Mouse (Mus musculus) heart, postnatal 0 days (tissue): ENCODE results near the gene Polr1d. TPM values are rescaled to one million over a fixed set of nuclear protein-coding genes. Genes with fewer than 3 reads are reported as not detected.

ENCODE experiments used
- ATAC-seq: fragments of 200-750 bp; cut with Nextera tagmentation; 2 replicates; pipeline ENCODE4 v1.8.0; 2017; ENCODE audit warnings: low read depth, moderate number of reproducible peaks, moderate library complexity; ENCODE audit not compliant: insufficient read depth
- DNase-seq: peaks from one replicate; pipeline ENCODE4 v3.0.0-alpha.2; 2016; ENCODE audit warnings: low spot score
- H3K27ac ChIP-seq: fragments of 300-500 bp; sonication (generic); 2 replicates; pipeline ENCODE4 v1.5.1; 2014; ENCODE audit warnings: low read depth, mild to moderate bottlenecking
- H3K27me3 ChIP-seq: fragments of 300-500 bp; sonication (generic); 2 replicates; pipeline ENCODE4 v1.6.1; 2014; ENCODE audit warnings: low read length, mixed read lengths; ENCODE audit not compliant: control insufficient read depth, insufficient read depth
- H3K36me3 ChIP-seq: fragments of 300-500 bp; sonication (generic); replicated peaks from 2 replicates; pipeline ENCODE4 v1.6.1; 2014; ENCODE audit warnings: low read length, mixed read lengths; ENCODE audit not compliant: control insufficient read depth, insufficient read depth
- H3K4me1 ChIP-seq: fragments of 300-500 bp; sonication (generic); 2 replicates; pipeline ENCODE4 v1.6.1; 2014; ENCODE audit warnings: antibody characterized with exemption; ENCODE audit not compliant: control insufficient read depth, insufficient read depth
- H3K4me2 ChIP-seq: fragments of 300-500 bp; sonication (generic); 2 replicates; pipeline ENCODE4 v1.6.1; 2014; ENCODE audit warnings: low read depth, mild to moderate bottlenecking, low read length, moderate library complexity
- H3K4me3 ChIP-seq: fragments of 300-500 bp; sonication (generic); 2 replicates; pipeline ENCODE4 v1.5.1; 2014; ENCODE audit warnings: low read depth, low read length
- H3K9ac ChIP-seq: fragments of 300-500 bp; sonication (generic); replicated peaks from 2 replicates; pipeline ENCODE4 v1.6.1; 2014; ENCODE audit warnings: low read depth, low read length, mixed read lengths
- H3K9me3 ChIP-seq: fragments of 300-500 bp; sonication (generic); replicated peaks from 2 replicates; pipeline ENCODE4 v1.6.1; 2016; ENCODE audit warnings: low read length; ENCODE audit not compliant: control insufficient read depth
- CTCF ChIP-seq: IDR thresholded peaks from 2 replicates; pipeline ENCODE4 v1.5.1; 2016; ENCODE audit warnings: antibody characterized with exemption, control low read depth, low read depth
- EP300 ChIP-seq: IDR thresholded peaks from 2 replicates; pipeline ENCODE4 v1.6.1; 2016; ENCODE audit warnings: antibody characterized with exemption, low read depth
- WGBS: fragments of 180-500 bp; shearing (Covaris S2); extraction: QIAGEN DNeasy Blood & Tissue Kit; methylation state at CpG from one replicate; pipeline ENCODE4 v1.1.7; 2014; 5-methylcytosine and 5-hydroxymethylcytosine counted together
- polyA plus RNA-seq: library from polyadenylated mRNA; unstranded; fragments of >200 nt; fragmentation: Nextera tagmentation; extraction: Ambion mirVana; gene quantifications from 2 replicates; pipeline ENCODE4 v1.2.1, GENCODE M21; 2015
- total RNA-seq: library from RNA; depleted of rRNA; stranded (reverse); fragments of >200 nt; gene quantifications from 2 replicates; pipeline ENCODE4 v1.2.3, GENCODE M21; 2014; ENCODE audit warnings: low replicate concordance

Polr1d gene
- total and polyA plus RNA-seq, 2 experiments from 2014 or later = 53.8 to 85.0 TPM

DNA sequence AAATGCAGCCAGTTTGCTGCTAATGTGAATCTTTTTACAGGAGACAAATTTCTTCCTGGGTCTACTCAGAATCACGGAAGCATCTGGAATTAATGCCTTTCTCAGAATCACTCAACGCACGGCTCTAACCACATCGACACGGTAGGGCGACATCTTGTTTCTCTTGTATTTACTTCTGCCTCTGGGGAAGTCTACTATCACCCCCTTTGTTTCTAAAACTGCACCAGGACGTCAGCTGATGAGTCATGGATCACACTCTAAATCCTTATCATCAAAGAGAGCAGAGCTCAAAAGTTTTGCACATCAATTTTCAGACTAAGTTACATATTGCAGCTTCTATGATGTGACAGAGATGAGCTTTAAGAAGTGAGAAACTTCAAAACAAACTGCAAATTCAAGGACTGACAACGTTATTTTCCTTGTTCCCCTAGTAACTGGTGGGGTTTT, 13.6 kb upstream of the Polr1d start:
- 22% methylated on average over 8 of the region's 8 CpGs for WGBS
- DNase-seq (peak; percentile 27), ATAC-seq (no peak)
- Histone ChIP-seq H3K27ac (peak overlapping the region; percentile 49), H3K27me3 (no peaks in the 10 kb centered on the region), H3K36me3 (no peaks in the 10 kb centered on the region), H3K9ac (no peak overlapping the region), H3K4me3 (no peak overlapping the region), H3K9me3 (no peaks in the 10 kb centered on the region), H3K4me1 (peaks cover 21% of the 10 kb centered on the region), H3K4me2 (peak overlapping the region; percentile 17)
- no peak for TF ChIP-seq CTCF
- TF ChIP-seq EP300 = no peak

DNA sequence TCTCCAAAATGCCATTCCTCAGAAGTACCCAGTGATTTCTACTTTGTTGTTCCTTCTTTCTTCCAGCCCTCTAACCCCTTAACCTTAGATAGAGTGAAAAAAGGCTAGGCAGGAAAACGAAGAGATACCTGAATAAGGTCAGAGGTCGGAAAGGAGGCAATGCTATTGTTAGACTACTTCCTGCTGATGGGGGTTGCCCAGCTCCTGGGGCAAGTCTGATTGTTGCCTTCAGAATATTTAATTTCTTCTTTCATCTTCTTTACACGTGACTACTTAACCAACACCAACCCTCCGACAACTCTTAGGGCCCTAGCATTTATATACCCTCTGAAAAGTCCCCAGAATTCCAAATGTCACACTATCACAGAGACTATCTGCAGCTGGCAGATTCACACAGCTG, 10.7 kb upstream of the Polr1d start:
- WGBS = 49% methylated on average over 4 of the region's 4 CpGs
- no peak overlapping the region for H3K4me3 ChIP-seq
- no peaks in the 10 kb centered on the region for H3K9me3 ChIP-seq
- H3K36me3 ChIP-seq = no peaks in the 10 kb centered on the region
- no peak overlapping the region for H3K4me2 ChIP-seq
- H3K9ac ChIP-seq = no peak overlapping the region
- DNase-seq (peak; percentile 5), ATAC-seq (no peak)
- no peaks in the 10 kb centered on the region for H3K27me3 ChIP-seq
- no peak for TF ChIP-seq CTCF
- no peak for TF ChIP-seq EP300
- peaks cover 33% of the 10 kb centered on the region for H3K4me1 ChIP-seq
- H3K27ac ChIP-seq = no peak overlapping the region

DNA sequence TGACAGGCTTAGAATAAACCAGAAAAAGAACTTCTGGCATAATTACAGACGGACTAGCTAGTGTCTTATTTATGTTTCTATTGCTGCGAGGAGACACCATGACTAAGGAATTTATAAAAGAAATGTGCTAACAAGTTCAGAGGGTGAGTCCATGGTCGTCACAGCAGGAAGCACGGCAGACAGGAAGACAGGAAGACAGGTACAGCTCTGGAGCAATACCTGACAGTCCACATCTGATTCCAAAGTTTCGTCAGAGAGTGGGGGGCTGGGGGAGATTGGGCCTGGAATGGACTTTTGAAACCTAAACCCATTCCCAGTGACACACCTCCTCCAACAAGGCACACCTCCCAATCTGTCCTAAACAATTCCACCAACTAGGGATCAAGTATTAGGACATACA, 9.9 kb upstream of the Polr1d start:
- H3K4me3 ChIP-seq = no peak overlapping the region
- ATAC-seq (no peak), DNase-seq (peak; percentile 4)
- peaks cover 39% of the 10 kb centered on the region for H3K4me1 ChIP-seq
- 71% methylated on average over 5 of the region's 5 CpGs for WGBS
- H3K9ac ChIP-seq = no peak overlapping the region
- H3K27me3 ChIP-seq = no peaks in the 10 kb centered on the region
- no peaks in the 10 kb centered on the region for H3K36me3 ChIP-seq
- no peak overlapping the region for H3K4me2 ChIP-seq
- H3K27ac ChIP-seq = no peak overlapping the region
- no peak for TF ChIP-seq EP300
- no peak for TF ChIP-seq CTCF
- no peaks in the 10 kb centered on the region for H3K9me3 ChIP-seq

DNA sequence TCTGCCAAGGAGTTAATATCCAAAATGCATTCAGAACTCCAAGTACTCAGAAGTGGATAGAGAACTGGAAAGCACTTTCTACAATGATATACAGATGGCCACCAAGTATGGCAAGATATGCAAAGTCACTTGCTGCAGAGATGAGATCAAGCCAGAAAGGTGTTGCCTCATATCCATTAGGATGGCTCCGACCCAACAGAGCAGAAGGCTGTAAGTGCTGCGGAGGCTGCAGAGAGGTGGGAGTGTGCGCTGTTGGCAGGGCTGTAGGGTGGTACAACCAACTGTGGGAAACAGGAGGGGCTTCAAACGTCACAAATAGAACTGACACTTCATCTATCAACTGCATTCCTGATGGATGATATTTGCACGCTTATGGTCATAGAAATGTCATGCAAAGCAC, 8.0 kb upstream of the Polr1d start:
- Histone ChIP-seq H3K27me3 (no peaks in the 10 kb centered on the region), H3K4me1 (peaks cover 42% of the 10 kb centered on the region), H3K9me3 (no peaks in the 10 kb centered on the region), H3K4me2 (no peak overlapping the region), H3K9ac (no peak overlapping the region), H3K27ac (peak overlapping the region; percentile 27), H3K36me3 (no peaks in the 10 kb centered on the region), H3K4me3 (no peak overlapping the region)
- no peak for DNase-seq
- WGBS = 27% methylated on average over 5 of the region's 5 CpGs
- TF ChIP-seq CTCF (no peak), EP300 (no peak)
- ATAC-seq = 0 out of 2 replicates have a peak, but pooled peaks have one; percentile 25

DNA sequence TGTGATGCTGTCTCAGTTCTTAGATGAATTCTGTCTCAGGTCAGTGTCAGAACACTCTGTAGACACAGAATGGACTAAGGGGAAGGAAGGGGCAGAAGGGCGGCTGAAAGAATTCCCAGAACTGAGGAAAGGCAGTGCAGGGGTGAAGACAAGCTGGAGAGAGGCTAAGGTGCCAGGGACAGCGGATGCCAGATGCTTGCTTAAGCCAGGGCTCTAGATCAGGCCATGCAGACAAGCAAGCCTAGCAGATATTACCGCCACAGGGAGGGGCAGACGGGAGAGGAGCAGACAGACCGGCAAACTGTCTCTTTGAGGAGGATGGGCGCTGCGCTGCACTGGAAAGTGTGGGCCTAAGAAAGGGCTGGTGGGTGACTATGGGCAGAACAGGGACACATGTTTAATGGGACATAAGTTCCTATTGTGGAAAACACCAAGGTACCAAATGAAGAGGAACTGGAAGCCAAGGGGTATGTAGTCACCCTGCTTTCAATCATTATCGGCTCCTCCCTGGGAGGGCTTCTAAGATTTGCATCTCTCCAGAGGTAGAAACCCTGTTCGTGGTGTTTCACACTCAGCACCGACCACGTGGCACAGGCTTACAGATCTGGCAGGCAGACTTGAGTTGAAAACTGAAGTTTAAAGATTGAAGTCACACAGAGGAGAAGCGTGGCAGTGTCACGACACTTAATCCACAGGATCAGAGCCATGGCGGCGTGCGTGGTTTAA, 5.9 kb upstream of the Polr1d start:
- DNase-seq (no peak), ATAC-seq (no peak)
- Histone ChIP-seq H3K27me3 (no peaks in the 10 kb centered on the region), H3K4me3 (no peak overlapping the region), H3K4me1 (peaks cover 44% of the 10 kb centered on the region), H3K4me2 (peak overlapping the region; percentile 13; the same call in 1 of the 2 replicates), H3K9ac (peak overlapping the region; percentile 30; the same call in 1 of the 2 replicates), H3K27ac (peak overlapping the region; percentile 76), H3K36me3 (no peaks in the 10 kb centered on the region), H3K9me3 (no peaks in the 10 kb centered on the region)
- TF ChIP-seq CTCF (no peak), EP300 (no peak)
- 56% methylated on average over 16 of the region's 16 CpGs for WGBS

DNA sequence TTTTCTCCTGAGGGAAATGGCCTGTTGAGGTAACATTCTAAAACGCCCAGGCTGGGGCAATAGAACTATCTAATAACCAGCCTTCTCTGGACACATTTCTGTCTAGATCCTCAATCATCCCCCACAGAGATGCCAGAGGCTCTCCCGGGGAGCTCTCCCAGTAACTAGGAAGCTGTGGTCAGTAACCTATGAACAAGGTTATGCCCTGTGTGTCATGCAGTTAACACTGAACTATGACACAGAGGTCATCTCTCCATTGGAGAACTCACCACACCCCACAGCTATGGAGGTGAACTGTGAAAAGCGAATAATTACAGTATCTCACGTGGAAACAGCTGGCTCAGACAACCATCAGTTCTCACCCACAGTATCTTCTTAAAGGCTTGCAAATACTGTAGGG, 5.0 kb upstream of the Polr1d start:
- Histone ChIP-seq H3K9me3 (no peaks in the 10 kb centered on the region), H3K4me2 (no peak overlapping the region), H3K4me3 (no peak overlapping the region), H3K4me1 (peaks cover 42% of the 10 kb centered on the region), H3K27ac (no peak overlapping the region), H3K36me3 (no peaks in the 10 kb centered on the region), H3K27me3 (no peaks in the 10 kb centered on the region), H3K9ac (no peak overlapping the region)
- DNase-seq (no peak), ATAC-seq (no peak)
- TF ChIP-seq CTCF (no peak), EP300 (no peak)
- 48% methylated on average over 4 of the region's 4 CpGs for WGBS
